Mouse (Mus musculus) megakaryocyte, embryonic 14.5 days (primary cell): ENCODE data around the gene Usp37.

ENCODE experiments used
- FLI1 ChIP-seq: IDR thresholded peaks from 2 replicates; pipeline ENCODE4 v1.6.1; 2012; ENCODE audit warnings: low read length, inconsistent platforms, mixed read lengths
- GATA1 ChIP-seq: IDR thresholded peaks from 3 replicates; pipeline ENCODE4 v1.6.1; 2012; ENCODE audit warnings: mixed read lengths, low read length, inconsistent platforms, borderline replicate concordance

GRCm38 (mm10) chr1:74444538-74444937 is 99.5 kb downstream of the Usp37 start:
- TF ChIP-seq GATA1 (no peak), FLI1 (no peak)
